Mouse (Mus musculus): Measurements from ENCODE around the gene Chfr.

The Chfr gene

DNA sequence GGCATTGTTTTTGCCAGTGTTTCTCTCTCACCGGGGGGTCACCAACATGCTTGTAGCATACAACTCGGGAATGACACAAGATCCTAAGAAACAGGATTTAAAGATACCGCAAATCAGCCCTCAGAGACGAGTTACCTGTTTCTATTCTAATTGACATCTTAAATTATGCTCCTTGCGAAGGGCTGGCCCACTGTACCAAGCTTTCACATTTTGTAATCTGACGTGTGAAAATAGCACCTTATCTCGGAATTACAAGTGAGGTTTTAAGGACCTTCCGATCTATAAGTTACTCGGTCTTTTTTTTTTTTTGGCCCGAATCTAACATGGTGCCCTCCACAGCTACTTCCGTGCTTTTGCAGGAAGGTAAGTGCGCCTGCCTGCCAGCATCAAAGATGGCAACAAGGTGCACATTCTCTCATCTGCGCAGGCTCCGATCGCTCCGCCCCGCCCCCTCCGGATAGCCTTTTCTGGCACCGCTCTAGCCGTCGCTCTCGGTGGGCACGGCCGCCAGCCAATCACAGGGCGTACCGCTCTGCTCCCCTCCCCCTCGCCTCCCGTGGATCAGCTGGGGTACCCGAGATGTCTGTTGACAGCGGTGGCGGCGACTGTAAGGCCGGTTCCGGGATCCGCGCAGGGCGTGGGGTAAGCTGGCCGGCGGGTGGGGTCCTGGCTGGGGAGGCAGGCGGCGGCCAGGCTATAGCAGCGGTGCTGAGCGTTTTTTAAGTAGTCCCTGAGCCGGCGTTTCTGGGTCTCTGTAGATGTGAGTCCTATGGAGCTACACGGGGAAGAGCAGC lies at the start of gene Chfr:
Gene Chfr (plus strand): TSS at position 550 of the 794 bp plus-strand sequence.
- DNase-seq (ENCODE audit: low spot score in 2 of 2), result peak; percentile 98 to 100

DNA sequence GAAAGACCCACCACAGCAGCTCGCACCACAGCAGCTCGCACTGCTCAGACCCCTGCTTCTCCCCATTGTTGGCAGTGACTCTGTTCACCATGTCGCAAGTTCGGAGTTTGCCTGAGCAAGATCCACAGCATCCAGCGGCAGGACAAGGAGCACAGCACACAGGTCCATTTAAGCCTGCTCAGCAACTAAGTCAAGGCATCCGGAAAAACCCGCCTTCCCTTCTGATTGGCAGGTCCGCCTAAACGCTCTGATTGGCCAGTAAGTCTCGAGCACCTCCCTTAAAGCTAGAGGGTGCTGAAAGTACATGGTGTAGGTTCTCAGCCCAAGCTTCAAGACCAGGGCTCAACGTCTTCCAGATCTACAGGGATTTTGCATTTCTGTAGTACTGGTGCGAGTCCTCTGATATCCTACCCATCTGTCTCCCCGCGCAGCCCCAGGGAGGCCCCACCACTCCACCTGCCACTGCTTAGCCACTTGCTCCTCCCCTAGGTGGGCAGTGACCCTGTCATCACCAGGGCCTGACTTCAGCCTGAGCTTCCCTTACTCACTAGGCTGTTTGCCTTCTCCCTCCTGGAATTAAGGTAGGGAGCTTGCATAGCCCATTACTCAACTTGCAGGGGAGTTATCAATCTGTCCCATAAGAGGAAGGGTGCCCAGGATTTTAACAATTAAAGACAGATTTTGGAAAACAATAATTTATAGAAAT lies 49.3 kb upstream of the Chfr start:
- no peak for DNase-seq (ENCODE audit: low spot score in 2 of 2)

DNA sequence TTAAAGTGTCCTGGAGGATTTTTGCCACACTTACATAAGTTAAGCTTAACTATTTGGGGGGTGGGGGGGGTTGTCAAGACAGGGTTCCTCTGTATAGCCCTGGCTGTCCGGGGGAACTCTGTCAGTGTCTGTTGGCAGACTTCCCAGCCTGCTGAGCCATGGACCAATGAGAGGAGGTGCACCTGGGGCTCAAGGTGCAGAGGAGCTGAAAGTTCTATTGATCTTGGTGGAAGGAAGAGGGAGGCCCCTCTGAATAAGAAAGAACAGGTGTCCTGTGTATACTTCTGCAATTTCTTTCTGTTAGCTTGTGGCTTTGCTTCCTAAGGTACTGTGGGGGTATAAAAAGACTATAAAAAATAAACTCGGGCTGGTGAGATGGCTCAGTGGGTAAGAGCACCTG lies 44.1 kb upstream of the Chfr start:
- DNase-seq (ENCODE audit: low spot score in 2 of 2), result no peak

DNA sequence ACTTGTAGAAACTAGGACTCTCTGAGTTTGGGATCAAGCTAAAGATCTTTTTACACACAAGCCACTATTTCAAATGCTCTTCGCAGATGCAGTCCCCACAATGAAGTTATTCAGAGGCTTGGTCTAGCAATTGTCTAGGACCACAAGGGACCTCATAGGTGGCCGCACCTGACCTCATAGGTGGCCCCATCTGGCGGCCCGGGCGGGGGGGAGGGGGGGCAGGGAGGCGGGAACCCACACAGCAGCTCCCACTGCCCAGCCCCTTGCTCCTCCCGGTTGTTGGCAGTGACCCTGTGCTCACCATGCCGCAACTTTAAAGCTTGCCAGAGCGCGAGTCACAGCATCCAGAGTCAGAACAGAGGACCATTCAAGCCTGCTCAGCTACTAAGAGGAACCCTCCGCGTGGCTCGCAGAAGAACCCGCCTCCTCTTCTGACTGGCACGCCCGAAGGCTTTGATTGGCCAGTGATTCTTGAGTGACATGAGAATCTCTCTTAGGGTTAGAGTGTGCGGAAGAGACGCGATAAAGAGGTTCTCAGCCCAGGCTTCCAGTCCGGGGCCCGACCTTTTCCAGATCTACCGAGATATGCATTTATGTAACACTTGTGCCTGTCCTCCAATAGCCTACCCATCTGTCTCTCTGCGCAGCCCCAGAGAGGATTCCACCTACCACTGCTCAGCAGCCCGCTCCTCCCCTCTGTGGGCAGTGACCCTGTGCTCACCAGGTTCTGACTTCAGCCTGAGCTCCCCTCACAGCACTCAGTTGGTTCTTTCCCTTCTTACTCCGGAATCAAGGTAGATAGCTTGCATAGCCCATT lies 41.4 kb upstream of the Chfr start, which contains the start of gene Gm35315:
Gene Gm35315 (minus strand): TSS at position 391 of the 817 bp plus-strand sequence.
- peak; percentile 84 to 85 for DNase-seq (ENCODE audit: low spot score in 2 of 2)

DNA sequence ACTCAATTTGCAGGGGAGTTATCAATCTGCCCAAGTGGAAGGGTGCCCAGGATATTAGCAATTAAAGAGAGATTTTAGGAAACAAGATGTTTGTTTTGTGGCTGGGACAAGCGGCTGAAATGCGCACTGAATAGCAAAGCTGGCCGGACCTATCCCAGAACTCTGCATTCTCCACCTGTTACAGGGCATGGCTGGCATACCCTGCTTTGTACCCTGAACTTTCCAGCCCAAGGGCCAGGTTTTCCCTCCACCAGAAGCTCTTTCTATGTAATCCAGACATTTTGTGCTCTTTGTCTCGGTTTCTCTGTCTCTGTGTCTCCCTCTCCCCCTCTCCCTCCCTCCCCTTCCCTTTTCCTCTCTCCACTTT lies 40.8 kb upstream of the Chfr start:
- no peak for DNase-seq (ENCODE audit: low spot score in 2 of 2)

DNA sequence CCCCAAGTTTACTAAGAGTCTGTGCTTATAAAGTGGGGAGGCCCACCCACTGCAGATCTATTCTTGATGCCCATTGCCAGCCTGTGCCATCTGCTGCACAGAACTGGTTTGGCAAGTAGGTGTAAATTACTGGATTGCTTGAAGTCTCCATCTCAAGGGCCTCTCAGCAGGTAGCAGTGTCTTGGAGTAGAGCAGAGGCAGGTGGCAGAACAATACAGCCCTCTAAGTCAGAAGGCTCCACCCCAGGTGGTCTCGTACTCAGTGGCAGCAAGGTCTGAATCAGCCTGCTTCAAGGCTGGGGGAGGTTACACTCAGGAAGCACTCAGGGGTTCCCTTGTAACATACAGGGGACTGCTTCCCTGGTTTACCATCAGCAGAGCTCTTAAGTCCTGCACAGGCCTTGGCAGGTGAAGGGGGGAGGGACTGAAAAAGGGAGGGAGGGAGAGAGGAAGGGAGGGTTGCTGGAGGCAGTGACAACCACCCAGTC lies 36.6 kb upstream of the Chfr start:
- peak; percentile 14 to 26 for DNase-seq (ENCODE audit: low spot score in 2 of 2)

DNA sequence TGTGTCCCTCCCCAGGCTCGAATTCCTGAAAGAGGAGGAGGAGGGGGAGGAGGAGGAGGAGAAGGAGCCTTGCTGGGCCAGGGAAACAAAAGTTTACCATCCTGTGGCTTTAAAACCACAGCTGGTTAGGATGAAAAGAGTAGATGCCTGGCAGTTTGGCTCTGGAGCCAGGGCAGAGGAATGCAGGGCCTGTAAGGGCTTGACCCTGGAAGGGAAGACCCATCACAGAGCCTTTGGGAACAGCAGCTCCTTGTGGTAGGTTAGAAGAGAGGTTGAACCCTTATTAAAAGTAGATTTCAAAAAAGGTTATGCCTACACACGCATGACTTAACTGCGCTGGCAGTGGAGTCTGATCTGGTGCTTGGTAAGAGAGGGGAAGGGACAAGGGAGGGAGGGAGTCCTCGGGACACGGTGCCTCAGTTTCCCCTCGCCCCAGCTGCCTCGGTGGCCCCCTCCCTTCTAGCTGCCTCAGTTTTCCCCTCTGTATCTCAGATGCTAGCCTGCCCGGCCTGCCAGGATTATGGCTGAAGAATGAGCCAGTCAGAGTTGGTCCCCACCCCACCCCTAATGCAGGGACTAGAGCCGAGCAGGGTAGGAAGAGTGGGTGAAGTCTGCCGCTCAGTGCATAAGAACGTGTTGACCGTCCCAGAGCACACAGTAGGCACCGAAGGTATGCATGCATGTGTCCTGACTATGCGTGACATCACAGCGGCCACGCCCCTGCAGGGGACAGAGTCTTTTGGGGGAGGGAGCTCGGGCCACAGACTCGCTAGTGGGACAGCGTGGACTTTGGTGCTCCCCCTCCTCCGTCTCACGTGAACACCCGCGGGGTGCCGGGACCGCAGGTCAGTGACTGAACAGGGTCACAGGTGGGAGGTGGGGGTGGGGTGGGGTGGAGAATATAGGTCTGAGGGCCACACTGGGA lies 35.7 kb upstream of the Chfr start, which contains the start of gene Plcxd1:
Gene Plcxd1 (plus strand): TSS at position 314 of the 925 bp plus-strand sequence.
- peak in 1 of 2 experiments; percentile 29 for DNase-seq (ENCODE audit: low spot score in 2 of 2)

DNA sequence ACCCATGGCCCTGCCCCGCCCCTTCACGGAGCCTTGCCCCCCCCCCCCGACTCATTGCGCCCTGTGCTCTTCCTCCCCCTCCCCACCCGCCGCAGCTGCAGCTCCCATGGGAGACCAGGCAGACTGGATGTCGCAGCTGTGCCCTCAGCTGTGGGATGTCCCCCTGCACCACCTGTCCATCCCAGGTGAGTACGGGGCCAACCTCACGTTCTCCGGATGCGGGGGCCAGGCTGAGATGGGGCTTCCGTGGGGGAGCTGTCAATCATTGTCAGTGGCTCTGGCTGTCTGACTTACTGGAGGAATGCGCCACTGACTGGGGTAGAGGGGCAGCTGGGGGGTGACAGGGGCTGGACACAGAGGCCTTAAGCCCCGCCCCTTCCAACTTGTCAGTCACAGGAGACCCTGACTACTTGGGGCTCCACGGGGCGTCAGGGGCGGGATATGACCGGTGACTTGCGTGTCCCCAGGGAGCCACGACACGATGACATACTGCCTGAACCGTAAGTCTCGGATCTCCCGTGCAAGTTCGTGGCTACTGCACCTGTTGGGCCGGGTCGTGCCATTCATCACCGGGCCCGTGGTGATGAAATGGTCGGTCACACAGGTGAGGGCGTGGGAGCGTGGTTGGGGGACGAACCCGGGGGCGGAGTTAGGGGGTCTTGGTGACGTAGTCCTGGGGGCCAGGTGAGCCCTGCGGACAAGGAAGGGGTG lies 34.6 kb upstream of the Chfr start:
- peak; percentile 33 to 50 for DNase-seq (ENCODE audit: low spot score in 2 of 2)

DNA sequence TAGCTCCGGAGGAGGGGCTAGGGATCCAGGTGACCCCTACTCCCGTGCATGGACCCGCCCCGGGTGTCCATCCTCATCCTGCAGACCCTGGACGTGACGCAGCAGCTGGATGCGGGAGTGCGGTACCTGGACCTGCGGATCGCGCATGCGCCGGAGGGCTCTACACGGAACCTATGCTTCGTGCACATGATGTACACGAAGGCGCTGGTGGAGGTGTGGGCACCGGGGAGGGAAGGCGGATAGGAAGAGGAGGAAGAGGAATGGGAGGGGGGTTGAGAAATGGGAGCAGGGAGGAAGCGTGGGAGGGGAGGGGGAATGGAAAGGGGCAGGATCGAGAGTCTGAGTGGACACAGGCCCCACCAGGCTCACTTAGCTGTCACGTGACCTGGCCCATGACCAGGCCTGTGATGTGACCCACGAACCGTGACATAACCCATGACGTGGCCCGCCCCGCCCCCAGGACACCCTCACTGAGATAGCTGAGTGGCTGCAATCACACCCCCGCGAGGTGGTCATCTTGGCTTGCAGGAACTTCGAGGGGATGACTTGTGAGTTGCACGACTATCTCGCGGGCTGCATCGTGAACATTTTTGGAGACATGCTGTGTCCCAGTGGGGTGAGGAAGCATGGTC lies 33.8 kb upstream of the Chfr start:
- peak; percentile 64 to 76 for DNase-seq (ENCODE audit: low spot score in 2 of 2)

DNA sequence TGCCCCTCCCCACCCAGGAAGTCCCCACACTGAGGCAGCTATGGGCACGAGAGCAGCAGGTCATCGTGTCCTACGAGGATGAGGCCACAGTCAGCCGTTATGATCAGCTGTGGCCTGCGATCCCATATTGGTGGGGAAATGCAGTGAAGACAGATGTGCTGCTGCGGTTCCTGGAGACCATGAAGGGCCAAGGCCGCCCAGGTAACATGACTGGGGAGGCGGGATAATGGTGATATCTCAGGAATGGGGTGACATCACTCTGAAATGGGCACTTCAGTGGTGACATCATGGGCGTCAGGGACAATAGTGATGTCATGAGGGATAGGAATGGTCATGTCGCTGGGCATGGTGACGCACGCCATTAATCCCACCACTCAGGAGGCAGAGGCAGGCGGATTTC lies 33.2 kb upstream of the Chfr start:
- peak in 1 of 2 experiments; percentile 18 for DNase-seq (ENCODE audit: low spot score in 2 of 2)

DNA sequence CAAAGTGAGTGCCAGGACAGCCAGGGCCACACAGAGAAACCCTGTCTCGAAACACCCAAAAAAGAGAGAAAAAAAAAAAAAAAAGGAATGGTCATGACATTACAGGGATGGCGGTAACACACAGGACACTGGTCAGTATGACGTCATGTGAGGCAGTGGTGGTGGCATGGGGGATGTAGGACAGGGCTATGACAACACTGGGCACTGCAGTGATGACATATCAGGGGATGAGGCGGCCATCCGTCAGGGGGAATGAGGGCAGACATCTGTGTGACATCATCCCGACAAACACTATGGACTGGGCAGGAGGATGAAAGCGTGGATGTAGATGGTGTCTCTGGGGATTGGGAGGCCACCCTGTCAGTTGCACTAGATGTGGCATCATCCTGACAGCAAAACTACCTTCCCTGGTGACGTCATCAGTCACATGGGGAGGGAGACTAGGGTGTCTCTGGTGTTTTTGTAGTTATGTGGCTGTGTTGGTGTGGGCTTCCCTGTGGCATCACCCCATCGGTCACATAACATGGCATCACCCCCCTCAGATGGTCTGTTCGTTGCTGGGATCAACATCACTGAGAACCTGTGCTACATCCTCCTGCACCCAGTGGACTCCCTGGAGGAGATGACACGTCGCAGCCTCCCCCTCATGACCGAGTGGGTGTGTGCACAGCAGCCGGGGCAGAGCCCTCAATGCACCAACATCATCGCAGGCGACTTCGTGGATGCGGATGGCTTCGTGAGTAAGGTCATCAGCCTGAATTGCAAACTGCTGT lies 32.6 kb upstream of the Chfr start:
- peak in 1 of 2 experiments; percentile 19 for DNase-seq (ENCODE audit: low spot score in 2 of 2)

DNA sequence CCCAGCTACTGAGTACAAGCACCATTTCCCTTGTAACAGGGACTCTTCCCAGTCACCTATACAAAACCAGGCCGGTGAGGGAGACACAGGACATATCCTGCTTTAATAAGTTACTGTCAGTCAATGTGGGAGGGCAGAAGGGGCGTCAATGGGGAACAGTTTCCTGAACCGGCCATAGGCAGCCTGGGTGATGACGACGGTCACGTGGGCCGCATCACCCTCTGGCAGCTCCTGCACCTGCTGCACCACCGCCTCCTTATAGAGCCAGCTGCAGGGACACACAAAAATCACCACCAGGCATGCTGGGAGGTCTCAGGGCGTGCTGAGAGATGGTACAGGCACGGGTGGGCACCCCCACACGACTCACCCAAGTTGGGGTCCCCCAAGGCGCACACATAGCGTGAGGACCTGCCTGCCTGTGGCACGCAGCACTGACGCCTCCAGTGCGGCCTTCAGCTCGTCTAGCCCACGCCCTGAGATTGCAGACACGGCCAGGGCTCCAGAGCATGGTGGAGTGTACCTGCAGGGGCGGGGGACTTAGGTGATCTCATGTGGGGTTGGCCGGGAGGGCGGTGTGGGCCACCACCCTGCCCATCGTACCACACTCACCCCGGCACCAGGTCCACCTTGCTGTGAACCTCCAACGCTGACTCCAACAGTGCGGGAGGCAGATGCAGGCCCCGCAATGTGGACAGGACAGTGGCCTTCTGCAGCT lies 31.6 kb upstream of the Chfr start:
- peak in 1 of 2 experiments; percentile 18 for DNase-seq (ENCODE audit: low spot score in 2 of 2)

DNA sequence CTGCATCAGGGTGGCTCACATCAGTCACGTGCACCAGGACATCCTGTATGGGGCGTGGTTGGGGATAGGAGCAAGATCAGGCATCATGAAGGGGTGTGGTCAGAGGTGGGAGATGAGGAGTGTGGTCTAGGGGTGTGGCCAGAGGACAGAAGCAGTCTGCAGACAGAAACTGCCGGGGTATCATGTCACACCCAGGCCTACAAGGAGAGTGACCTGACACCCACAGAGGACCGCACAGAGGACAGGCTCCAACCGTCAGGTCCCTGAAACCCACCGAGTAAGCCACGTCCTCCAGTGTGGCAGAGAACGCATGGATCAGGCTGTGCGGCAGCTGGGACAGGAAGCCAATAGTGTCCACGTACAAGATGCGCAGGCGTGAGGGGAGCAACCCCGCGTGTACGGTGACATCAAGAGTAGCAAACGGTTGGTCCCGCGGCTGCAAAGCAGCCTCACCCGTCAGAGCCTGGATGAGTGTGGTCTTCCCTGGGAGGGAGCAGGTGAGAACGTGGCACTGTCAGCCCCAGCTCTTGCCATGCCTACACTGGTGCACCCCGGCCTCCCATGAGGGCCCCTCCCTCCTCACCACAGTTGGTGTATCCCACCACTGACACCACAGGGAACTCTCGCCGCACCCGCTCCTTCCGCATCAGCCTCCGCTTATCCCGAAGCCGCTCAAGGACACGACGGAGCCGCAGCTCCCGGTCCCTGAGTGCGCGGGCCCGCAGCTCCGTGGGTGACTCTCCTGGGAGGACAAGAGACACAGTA lies 30.8 kb upstream of the Chfr start:
- DNase-seq (ENCODE audit: low spot score in 2 of 2), result peak in 1 of 2 experiments; percentile 20

DNA sequence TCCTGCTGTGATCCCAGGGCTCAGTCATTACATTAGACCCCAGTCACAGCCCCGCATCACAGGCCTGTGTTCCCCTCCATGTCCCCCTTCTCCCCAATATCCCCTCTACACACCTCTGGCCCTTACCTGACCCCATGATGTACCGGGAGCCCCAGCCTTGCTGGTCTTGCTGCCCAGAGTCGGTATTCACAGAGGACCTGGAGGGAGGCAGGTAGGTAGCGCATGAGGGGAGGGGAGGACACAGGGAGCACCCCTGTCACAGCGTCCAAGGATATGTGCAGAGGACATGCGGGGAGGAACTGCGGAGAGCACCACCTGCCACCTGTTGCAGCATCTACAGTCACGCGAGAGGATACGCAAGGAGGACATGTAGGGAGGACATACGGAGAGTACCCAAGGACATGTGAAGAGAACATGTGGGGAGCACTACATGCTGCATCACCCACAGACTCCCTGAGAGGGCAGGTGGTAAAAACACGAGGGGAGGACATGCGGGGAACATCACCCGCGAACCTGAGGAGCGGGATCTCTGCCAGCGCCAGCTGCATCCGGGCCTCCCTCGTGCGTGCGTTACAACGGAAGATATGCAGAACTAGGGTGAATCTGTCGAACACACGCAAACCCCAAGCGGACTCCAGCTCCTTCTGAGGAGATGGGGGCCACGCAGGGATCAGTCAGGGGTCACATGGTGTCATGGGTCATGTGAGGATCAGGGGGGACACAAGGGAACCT lies 29.3 kb upstream of the Chfr start:
- DNase-seq (ENCODE audit: low spot score in 2 of 2), result peak; percentile 16 to 24

DNA sequence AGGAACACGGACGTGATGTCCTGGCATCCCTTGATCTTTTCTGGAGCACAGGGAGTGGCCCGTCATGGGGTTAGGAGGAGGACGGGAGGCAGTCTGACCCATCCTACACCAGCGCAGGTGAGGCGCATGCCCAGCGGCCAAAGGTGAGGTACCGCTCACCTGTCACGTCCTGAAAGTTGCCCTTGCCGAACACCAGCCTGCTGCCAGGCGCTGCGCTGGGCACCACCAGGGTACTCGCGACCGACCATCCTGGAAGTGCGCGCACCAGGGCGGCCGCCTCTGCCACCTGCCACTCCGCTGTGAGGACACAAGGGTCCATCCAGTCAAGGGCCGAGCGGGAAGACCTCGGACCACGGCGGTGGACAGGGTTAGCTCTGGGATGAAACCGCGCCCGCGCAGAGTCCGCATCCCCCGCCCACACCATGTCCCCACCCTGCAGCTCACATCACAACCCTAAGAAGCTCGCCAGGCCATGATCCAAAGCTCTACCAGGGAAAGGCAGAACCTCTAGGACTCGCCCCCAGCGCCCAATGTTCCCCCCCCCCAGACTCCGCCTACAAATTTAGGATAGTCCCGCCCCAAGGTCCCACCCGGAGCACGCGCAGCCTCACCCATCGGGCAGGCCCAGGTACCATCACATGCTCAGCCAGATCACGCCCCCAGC lies 28.6 kb upstream of the Chfr start:
- peak; percentile 33 to 55 for DNase-seq (ENCODE audit: low spot score in 2 of 2)
